Mouse (Mus musculus): ENCODE measurements at regions not wholly inside any gene's neighbourhood (a gene's known extent, or its start where the extent isn't known, plus 50 kb on each side); places are given as distances from the start of the nearest gene placed in this dataset.

- no peak for DNase-seq (ENCODE audit: low spot score in 2 of 2)
These were observed 119.8 kb upstream of the Ankrd55 start for GRCm38 (mm10) chr13:112168468-112168867.

- no peak for DNase-seq (ENCODE audit: low spot score in 2 of 2)
These were observed 117.4 kb upstream of the Ankrd55 start for GRCm38 (mm10) chr13:112170872-112171271.

GRCm38 (mm10) chr13:112171940-112172715, 116.1 kb upstream of the Ankrd55 start:
- no peak for DNase-seq (ENCODE audit: low spot score in 2 of 2)

- DNase-seq (ENCODE audit: low spot score in 2 of 2) = no peak
These were observed 114.3 kb upstream of the Ankrd55 start for GRCm38 (mm10) chr13:112173973-112174372.

- DNase-seq (ENCODE audit: low spot score in 2 of 2) = no peak
These were observed 110.2 kb upstream of the Ankrd55 start for GRCm38 (mm10) chr13:112178031-112178430.

GRCm38 (mm10) chr13:112183996-112184395, 104.3 kb upstream of the Ankrd55 start:
- DNase-seq (ENCODE audit: low spot score in 2 of 2) = no peak

GRCm38 (mm10) chr13:112185116-112185515, 103.1 kb upstream of the Ankrd55 start:
- no peak for DNase-seq (ENCODE audit: low spot score in 2 of 2)

GRCm38 (mm10) chr13:112187226-112187625, 101.0 kb upstream of the Ankrd55 start:
- peak in 1 of 2 experiments; percentile 57 for DNase-seq (ENCODE audit: low spot score in 2 of 2)

GRCm38 (mm10) chr13:112188313-112188712, 99.9 kb upstream of the Ankrd55 start:
- DNase-seq (ENCODE audit: low spot score in 2 of 2) = no peak

- no peak for DNase-seq (ENCODE audit: low spot score in 2 of 2)
These were observed 99.3 kb upstream of the Ankrd55 start for GRCm38 (mm10) chr13:112188741-112189476.

- DNase-seq (ENCODE audit: low spot score in 2 of 2) = no peak
These were observed 98.6 kb upstream of the Ankrd55 start for GRCm38 (mm10) chr13:112189605-112190004.

- no peak for DNase-seq (ENCODE audit: low spot score in 2 of 2)
These were observed 95.9 kb upstream of the Ankrd55 start for GRCm38 (mm10) chr13:112192192-112192905.

- DNase-seq (ENCODE audit: low spot score in 2 of 2) = no peak
These were observed 94.6 kb upstream of the Ankrd55 start for GRCm38 (mm10) chr13:112193676-112194075.

GRCm38 (mm10) chr13:112194991-112195390, 93.3 kb upstream of the Ankrd55 start:
- no peak for DNase-seq (ENCODE audit: low spot score in 2 of 2)

- DNase-seq (ENCODE audit: low spot score in 2 of 2) = no peak
These were observed 91.5 kb upstream of the Ankrd55 start for GRCm38 (mm10) chr13:112196789-112197188.

- no peak for DNase-seq (ENCODE audit: low spot score in 2 of 2)
These were observed 84.5 kb upstream of the Ankrd55 start for GRCm38 (mm10) chr13:112203721-112204120.

GRCm38 (mm10) chr13:112204204-112204603, 84.0 kb upstream of the Ankrd55 start:
- no peak for DNase-seq (ENCODE audit: low spot score in 2 of 2)

GRCm38 (mm10) chr13:112204813-112205212, 83.4 kb upstream of the Ankrd55 start:
- DNase-seq (ENCODE audit: low spot score in 2 of 2) = no peak

- DNase-seq (ENCODE audit: low spot score in 2 of 2) = no peak
These were observed 80.5 kb upstream of the Ankrd55 start for GRCm38 (mm10) chr13:112207617-112208235.

- DNase-seq (ENCODE audit: low spot score in 2 of 2) = no peak
These were observed 76.4 kb upstream of the Ankrd55 start for GRCm38 (mm10) chr13:112211841-112212240.

- DNase-seq (ENCODE audit: low spot score in 2 of 2) = no peak
These were observed 75.9 kb upstream of the Ankrd55 start for GRCm38 (mm10) chr13:112212391-112212790.

- no peak for DNase-seq (ENCODE audit: low spot score in 2 of 2)
These were observed 74.6 kb upstream of the Ankrd55 start for GRCm38 (mm10) chr13:112213652-112214081.
